Mouse (Mus musculus): ENCODE data around the gene Mertk.

Mertk gene

DNA sequence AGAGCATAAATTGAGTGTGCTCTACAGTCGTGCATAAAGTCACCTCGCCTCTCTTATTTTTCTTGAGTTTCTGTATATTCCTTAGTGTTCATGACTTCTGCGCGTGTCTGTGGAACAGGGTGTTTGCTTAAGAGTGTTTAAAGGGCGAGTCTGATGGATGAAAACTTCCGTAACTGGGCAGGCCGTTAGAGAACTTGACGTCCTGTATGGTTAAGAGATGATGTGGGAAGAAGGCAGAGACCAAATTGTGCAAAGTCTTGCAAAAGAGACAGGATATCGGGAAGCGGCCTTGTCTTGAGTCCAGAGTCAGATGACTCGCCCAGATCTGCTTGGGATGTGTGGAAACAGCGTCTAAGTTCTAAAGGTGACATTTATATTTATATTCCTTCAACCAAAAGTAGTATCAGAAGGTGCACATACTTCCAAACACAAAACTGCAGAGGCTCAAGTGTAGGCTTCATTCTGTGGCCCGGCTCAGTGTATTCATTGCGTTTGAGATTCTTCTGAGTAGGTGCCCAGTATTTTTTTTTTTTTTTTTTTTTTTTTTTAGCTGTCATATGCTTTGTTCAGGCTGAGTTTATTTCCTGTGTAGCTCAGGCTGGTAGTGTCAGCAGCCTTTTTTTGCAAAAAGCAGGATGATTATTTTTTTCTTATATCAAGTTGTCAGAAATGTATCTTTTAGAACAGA, 120.3 kb downstream of the Mertk start:
- DNase-seq (ENCODE audit: low spot score), result no peak

DNA sequence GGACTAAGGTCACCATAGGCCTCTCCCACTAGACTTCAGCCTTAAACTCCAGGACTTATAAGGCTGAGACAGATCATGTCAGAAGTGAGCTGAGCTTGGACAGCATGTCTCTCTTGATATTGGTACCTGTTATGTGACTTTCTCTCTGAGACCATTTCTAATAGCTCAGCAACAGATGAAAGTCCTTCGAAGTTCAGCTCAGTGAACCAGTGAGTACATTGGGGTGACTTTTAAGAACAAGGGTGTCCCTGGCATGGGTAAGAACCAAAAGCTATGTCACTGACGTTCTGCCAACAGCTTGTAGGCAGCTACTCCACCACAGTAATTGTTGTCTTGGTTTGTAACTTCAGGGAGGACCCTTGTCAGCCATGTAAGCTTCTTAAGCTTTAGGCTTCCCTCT, 121.9 kb downstream of the Mertk start:
- no peak for DNase-seq (ENCODE audit: low spot score)

DNA sequence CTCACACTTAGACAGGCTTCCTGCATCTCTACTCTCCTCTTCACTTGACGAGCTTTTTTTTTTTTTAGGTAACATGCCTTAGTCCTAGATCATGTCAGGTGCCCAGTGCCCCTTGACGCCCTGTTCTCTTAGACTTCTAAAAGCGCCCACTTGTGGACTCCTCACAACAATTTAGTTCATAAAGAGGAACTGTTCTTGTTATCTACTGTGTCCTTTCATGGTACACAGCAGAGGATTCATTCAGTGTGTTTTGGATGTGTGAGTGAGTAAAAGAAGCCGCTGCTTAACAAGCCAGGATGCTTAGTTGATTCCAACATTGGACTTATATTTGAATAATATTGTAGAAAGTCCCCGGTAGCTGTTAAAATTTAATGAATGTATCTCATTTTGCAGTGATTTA, 125.1 kb downstream of the Mertk start:
- no peak for DNase-seq (ENCODE audit: low spot score)

DNA sequence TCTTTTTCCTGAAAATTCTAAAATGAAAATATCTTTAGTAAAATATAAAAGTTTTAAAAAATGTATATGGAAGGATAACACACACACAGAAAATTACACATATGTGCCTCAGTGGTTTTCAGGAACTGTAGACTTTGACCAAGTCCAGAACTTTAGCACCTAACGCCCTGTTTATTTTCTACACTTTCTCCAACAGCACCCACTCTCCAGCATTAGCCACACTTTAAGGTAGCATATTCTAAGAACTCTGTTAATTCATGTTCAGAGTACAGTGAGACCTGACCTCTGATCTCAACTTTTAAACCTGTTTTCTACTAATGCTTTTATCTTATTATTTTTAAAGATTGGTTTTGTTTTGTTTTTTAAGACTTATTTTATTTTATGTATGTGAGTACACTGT, 129.0 kb downstream of the Mertk start:
- DNase-seq (ENCODE audit: low spot score), result no peak

DNA sequence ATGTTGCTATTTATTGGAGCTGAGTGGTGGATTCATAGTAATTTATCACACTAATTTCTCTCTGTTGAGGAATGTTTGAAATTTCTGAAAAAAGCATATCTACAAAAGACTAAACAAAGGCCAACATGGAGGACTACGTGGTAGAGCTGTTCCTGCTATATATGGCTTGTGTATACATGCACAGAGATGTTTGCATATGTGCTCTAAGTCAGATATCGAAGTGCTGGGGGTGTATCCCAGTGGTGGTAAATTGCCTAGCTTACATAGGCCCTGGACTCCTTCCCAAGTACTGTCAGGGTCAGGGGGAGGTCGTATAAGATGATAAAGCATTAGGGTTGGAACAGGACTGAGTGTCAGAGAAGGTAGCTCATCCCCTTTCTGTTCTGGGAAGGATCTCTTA, 133.9 kb downstream of the Mertk start:
- DNase-seq (ENCODE audit: low spot score), result no peak

DNA sequence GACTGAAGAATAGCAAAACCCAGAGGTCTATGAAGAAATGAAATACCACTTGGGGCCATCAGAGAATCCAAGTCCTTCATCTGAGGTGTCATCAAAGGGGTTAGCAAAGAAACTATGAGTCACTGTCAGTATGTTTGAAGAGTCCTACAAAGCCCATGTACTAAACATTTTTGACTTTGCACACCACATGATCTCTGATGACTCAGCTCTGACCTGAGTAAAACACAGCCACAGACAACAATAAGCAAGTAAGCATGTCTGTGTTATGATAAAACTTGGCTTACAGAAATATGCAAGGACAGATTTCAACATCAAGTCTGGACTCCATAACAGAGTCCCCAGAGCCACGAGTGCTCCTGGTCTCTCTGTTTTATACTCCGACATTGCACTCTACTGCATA, 134.3 kb downstream of the Mertk start:
- DNase-seq (ENCODE audit: low spot score), result no peak

DNA sequence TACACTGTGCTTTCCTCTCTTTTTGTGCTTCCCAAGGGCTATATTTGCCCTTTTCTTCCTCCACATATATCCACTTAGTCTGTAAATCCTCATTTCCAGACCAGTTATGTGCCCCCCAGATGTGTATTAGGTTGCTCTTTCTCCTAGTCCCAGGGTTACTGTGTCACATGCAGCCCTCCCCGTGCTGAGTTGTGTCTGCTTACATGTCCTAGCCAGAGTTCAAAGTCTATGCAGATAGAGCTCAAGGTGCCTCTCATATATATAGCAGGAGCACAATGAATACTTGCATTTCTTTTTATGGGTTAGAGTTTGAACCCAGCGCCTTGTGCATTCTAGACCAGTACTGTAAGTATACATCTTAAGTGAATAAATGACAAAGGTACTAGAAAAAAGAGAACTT, 134.7 kb downstream of the Mertk start:
- DNase-seq (ENCODE audit: low spot score), result no peak

DNA sequence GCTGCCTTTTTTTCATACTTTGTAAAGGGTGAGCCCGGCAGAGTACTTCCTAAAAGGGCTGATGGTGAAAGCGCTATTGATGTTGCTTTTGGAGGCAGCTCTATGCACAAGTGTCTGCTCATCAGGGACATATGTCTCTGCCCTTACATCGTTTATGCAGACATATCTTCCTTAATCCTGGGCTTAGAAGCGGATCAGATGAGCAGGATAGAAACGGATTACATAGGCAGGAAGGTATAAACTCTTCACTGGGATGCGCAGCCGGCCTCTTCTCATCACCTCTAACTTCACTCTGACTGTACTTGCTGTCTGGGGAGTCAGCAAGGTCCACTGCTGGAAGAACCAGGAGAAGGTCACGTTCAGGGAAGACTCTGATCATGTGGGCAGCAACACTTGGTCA, 138.8 kb downstream of the Mertk start:
- DNase-seq (ENCODE audit: low spot score), result no peak

DNA sequence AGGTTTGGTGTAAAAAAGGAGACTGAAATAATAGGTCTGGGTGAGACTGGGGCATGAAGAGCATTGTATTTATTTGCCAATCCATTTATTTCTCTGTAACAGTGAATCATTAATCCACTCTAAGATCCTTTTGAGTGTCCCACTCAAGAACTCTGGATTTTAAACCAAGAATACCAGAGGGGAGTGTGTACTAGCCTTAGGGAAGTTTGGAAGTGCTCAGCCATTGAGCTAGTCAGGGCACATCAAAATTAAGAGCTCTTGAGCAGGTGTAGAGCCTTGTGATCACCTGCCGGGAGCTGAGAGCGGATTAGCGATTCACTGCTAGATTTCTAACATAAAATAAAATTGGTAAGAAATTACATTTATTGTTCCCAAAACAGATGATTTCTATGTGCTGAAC, 139.9 kb downstream of the Mertk start:
- DNase-seq (ENCODE audit: low spot score), result no peak

DNA sequence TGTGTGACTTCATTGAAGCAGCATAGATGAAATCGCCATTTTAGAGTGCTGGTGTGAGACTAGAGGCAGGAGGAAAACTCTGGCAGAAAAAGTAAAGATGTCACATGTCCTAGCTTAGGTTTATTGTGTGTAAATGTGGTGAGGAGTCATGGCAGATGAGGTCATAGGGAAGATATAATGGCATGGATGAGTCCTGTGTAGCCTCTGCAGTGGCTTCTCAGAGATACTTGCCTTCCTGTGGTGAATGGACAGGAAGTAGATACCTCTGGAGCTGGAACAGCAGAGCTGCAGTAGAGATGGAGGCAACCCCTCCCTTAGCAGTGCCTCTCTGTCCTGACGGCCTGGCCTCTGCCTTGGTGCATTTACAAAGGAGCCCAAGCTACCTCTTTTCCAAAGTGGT, 140.7 kb downstream of the Mertk start:
- no peak for DNase-seq (ENCODE audit: low spot score)

DNA sequence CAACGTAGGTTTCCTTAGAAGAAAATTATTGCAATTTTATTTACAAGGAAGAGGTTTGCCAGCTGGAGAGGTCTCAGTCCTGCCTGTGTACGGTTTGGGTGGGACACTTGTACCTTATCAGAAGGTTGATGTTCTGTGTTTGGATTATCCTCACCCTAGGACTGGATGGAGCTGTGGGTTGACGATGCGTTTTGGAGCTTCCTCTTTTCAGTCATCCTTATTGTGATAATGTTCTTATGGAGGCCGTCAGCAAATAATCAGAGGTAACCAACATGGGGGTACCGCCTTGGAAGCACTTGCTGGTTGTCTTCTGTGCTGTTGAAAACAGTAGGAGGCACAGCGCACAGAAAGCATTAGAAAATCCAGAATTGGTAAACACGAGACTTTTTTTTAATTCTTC, 143.7 kb downstream of the Mertk start:
- DNase-seq (ENCODE audit: low spot score), result no peak

DNA sequence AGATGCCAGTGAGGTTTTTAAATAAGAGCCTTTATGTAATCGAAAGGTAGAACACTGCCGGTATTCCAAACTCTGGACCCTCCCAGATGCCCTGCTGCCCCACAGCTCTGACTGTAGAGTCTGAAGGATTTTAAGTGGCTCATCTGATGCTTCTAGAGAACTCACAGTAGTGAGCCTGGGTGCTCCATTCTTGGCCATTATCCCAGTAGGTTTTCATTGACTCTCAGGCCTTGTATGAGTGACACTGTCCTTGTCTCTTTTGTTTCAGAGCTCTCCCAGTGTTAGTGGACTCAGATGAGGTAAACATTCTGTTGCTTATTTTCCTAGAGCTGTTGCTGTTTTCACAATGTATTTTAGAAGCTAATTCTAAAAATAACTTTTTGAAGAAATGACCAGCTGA, 151.3 kb downstream of the Mertk start:
- DNase-seq (ENCODE audit: low spot score), result no peak
